Mouse (Mus musculus): ENCODE results near the gene Pla2g4c. TPM values are rescaled to one million over a fixed set of nuclear protein-coding genes. Genes with fewer than 3 reads are reported as not detected.

Pla2g4c gene
- total RNA-seq, 2 experiments from 2014 or later, result 0.25 to 0.43 TPM

GRCm38 (mm10) chr7:13321424-13321823, 3.0 kb upstream of the Pla2g4c start:
- no peak for DNase-seq (ENCODE audit: low spot score in 2 of 2)
- intact Hi-C loops (cut with DNase I), result no loop called here

DNA sequence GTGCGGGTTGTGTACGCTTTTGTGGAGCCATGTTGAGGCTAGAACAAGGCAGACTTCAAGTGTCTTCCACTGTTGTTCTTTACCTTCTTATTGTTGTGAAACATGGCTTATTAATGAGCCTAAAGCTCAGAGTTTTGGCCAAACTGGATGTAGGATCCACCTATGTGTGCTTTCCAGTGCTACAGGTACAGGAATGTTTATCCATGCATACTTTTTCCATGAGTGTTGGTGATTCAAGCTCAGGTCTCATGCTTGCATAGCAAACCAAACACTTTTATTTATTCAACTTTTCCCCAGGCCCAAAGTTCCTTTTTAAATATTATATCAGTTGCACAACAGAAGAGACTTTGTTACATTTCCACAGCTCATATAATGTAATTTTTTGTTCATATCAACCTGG, 6.1 kb downstream of the Pla2g4c start:
- no peak for DNase-seq (ENCODE audit: low spot score in 2 of 2)
- intact Hi-C loops (cut with DNase I), result no loop called here

DNA sequence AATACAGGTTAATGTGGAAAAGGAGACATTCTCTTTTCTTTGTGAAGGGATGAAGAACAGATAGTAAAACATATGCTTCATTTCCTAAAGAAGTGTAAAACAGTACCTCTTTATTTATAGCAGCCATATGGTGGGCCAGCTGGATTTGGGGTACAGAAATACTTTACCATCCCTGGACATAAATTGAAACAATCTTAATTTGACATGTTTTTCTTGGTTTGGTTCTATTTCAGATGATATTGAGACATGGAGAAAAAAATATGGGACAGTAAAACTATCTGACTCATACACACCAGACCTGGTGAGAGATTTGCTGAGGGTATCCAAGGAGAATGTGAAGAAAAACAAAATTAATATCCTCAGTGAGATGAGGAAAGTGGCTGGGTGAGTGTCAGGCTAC, 31.5 kb downstream of the Pla2g4c start:
- DNase-seq (ENCODE audit: low spot score in 2 of 2), result peak; percentile 42 to 45
- intact Hi-C loops (cut with DNase I), result no loop called here

GRCm38 (mm10) chr7:13380588-13380987, 56.1 kb downstream of the Pla2g4c start:
- intact Hi-C loops (cut with DNase I), result no loop called here

GRCm38 (mm10) chr7:13397832-13398231, 73.4 kb downstream of the Pla2g4c start, which contains the start of gene Cabp5:
TSS of gene Cabp5 (plus strand) at chr7:13398132.
- no peak for DNase-seq (ENCODE audit: low spot score in 2 of 2)
- intact Hi-C loops (cut with DNase I), result no loop called here

More at GRCm38 (mm10) chr7:13380588-13380987, 56.1 kb downstream of the Pla2g4c start:
- peak; percentile 2 to 5 for DNase-seq (ENCODE audit: low spot score in 2 of 2)

Other genes with a start within 250 kb of the Pla2g4c start
- not detected for gene Vmn1r85, start 229.5 kb upstream of the Pla2g4c start, total RNA-seq (2021)
- gene Vmn1r86, start 204.7 kb upstream of the Pla2g4c start, total RNA-seq (2021), result not detected
- gene Vmn1r87, start 184.5 kb upstream of the Pla2g4c start, total RNA-seq (2021), result not detected
- under 1 TPM; 0.07 to 0.09 TPM for gene Vmn1r88, start 165.1 kb upstream of the Pla2g4c start, total RNA-seq (2021)
- gene Vmn1r89, start 111.6 kb upstream of the Pla2g4c start, total RNA-seq (2021), result not detected
- 1 to 10 TPM; 7.0 to 7.8 TPM for gene Lig1, start 47.4 kb upstream of the Pla2g4c start, total RNA-seq (2021)
- gene Zswim9, start 45.9 kb upstream of the Pla2g4c start, total RNA-seq (2021), result 10 to 100 TPM; 13.4 to 15.9 TPM
- gene Cabp5, start 73.5 kb downstream of the Pla2g4c start, total RNA-seq (2021), result under 1 TPM; 0.35 to 0.66 TPM
- gene Bsph1, start 126.2 kb downstream of the Pla2g4c start, total RNA-seq (2021), result not detected
- gene Bsph2, start 246.4 kb downstream of the Pla2g4c start, total RNA-seq (2021), result not detected